Mouse (Mus musculus) liver, postnatal 0 days (tissue): ENCODE data around the gene Epha5.

ENCODE experiments used
- CTCF ChIP-seq: sonication (generic); IDR thresholded peaks from 2 replicates; pipeline ENCODE4 v1.5.1; 2016; ENCODE audit warnings: antibody characterized with exemption, low read depth
- EP300 ChIP-seq: IDR thresholded peaks from 2 replicates; pipeline ENCODE4 v1.6.1; 2016; ENCODE audit warnings: antibody characterized with exemption, low read depth, mild to moderate bottlenecking

- TF ChIP-seq CTCF (no peak), EP300 (no peak)
Observed at GRCm38 (mm10) chr5:84397085-84397484, 20.1 kb downstream of the Epha5 start.
